Mouse (Mus musculus) kidney, adult 2 months (tissue): ENCODE measurements at regions not wholly inside any gene's neighbourhood (a gene's known extent, or its start where the extent isn't known, plus 50 kb on each side); places are given as distances from the start of the nearest gene placed in this dataset.

Source experiments
- DNase-seq: peaks from one replicate; pipeline ENCODE4 v3.0.0; 2021
- H3K27ac ChIP-seq: fragments of 200-500 bp; 2 replicates; pipeline ENCODE4 v1.5.1; 2012; ENCODE audit warnings: low read depth, low read length, control low read depth, inconsistent platforms; ENCODE audit not compliant: insufficient read depth
- H3K27me3 ChIP-seq: fragments of 200-500 bp; replicated peaks from 2 replicates; pipeline ENCODE4 v1.6.1; 2012; ENCODE audit warnings: mild to moderate bottlenecking, moderate library complexity, low read length, inconsistent platforms; ENCODE audit not compliant: control insufficient read depth, insufficient read depth
- H3K36me3 ChIP-seq: fragments of 200-500 bp; 2 replicates; pipeline ENCODE4 v1.6.1; 2012; ENCODE audit warnings: mild to moderate bottlenecking, moderate library complexity, low read length, inconsistent platforms; ENCODE audit not compliant: control insufficient read depth, insufficient read depth
- H3K4me1 ChIP-seq: fragments of 200-500 bp; 2 replicates; pipeline ENCODE4 v1.6.1; 2011; ENCODE audit warnings: low read length; ENCODE audit not compliant: control insufficient read depth, insufficient read depth
- H3K4me3 ChIP-seq: fragments of 200-500 bp; 2 replicates; pipeline ENCODE4 v1.5.1; 2011; ENCODE audit warnings: mild to moderate bottlenecking, low read depth, low read length, control low read depth; ENCODE audit not compliant: insufficient read depth
- CTCF ChIP-seq: fragments of 200-500 bp; conservative IDR thresholded peaks from 2 replicates; pipeline ENCODE4 v1.5.1; 2011; ENCODE audit warnings: low read depth, mild to moderate bottlenecking, control low read depth, low read length, moderate library complexity, mixed read lengths; ENCODE audit not compliant: insufficient read depth, insufficient read length
- POLR2A ChIP-seq: fragments of 200-500 bp; IDR thresholded peaks from one replicate; pipeline ENCODE4 v1.6.1; 2011; ENCODE audit warnings: low read depth, low read length, control low read depth
- WGBS: fragments of 180-500 bp; shearing (Covaris S2); methylation state at CpG from one replicate; pipeline ENCODE4 v1.1.7; 2018; 5-methylcytosine and 5-hydroxymethylcytosine counted together

DNA sequence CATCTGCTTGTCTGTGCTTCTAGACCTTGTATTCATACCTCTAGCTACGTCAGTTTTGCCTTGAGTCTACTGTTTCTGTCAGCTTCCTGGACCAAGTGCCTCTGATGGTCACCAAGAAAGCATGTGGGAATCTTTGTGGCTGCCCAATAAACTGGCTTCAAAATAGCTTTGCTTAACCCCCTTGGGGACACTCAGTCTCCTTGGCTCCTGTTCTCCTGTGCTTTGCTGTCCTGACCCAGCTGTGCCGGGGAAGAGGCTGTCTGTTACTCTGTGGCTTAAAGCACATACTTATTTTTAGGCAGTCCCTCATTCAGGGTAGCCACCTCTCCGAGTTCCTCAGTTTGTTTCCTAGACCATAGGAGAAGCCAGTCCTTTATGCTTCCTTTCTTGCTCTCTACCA is 79.8 kb downstream of the Calml3 start:
- 81% methylated on average over 3 of the region's 3 CpGs for WGBS
- no peak for TF ChIP-seq CTCF
- no peak for TF ChIP-seq POLR2A
- no peak overlapping the region; the same call in 1 of the 2 replicates for H3K27ac ChIP-seq

GRCm38 (mm10) chr13:3723458-3724143 is 80.5 kb downstream of the Calml3 start:
- Histone ChIP-seq H3K4me1 (no peaks in the 10 kb centered on the region), H3K36me3 (no peaks in the 10 kb centered on the region), H3K4me3 (no peak overlapping the region), H3K27me3 (no peaks in the 10 kb centered on the region), H3K27ac (no peak overlapping the region)
- WGBS, result 78% methylated on average over 5 of the region's 5 CpGs
- no peak for DNase-seq
- TF ChIP-seq CTCF (no peak), POLR2A (no peak)

More for the DNA sequence above, 79.8 kb downstream of the Calml3 start:
- no peak for DNase-seq
- Histone ChIP-seq H3K36me3 (no peaks in the 10 kb centered on the region), H3K4me3 (no peak overlapping the region), H3K4me1 (no peaks in the 10 kb centered on the region), H3K27me3 (no peaks in the 10 kb centered on the region)

- WGBS, result 88% methylated on average over 4 of the region's 4 CpGs
- no peak for DNase-seq
- H3K4me3 ChIP-seq, result no peak overlapping the region
- no peaks in the 10 kb centered on the region for H3K4me1 ChIP-seq
- no peaks in the 10 kb centered on the region for H3K36me3 ChIP-seq
- H3K27me3 ChIP-seq, result no peaks in the 10 kb centered on the region
- H3K27ac ChIP-seq, result no peak overlapping the region
- TF ChIP-seq CTCF, result no peak
These were observed 81.2 kb downstream of the Asb13 start for GRCm38 (mm10) chr13:3715019-3715418.

- no peak for TF ChIP-seq CTCF
- TF ChIP-seq POLR2A, result no peak
- H3K4me3 ChIP-seq, result no peak overlapping the region
- WGBS, result 52% methylated on average over 19 of the region's 19 CpGs
These were observed 78.8 kb downstream of the Asb13 start for GRCm38 (mm10) chr13:3712497-3713160.

GRCm38 (mm10) chr13:3712088-3712487 is 78.3 kb downstream of the Asb13 start:
- 49% methylated on average over 3 of the region's 3 CpGs for WGBS
- Histone ChIP-seq H3K4me3 (no peak overlapping the region), H3K27me3 (no peaks in the 10 kb centered on the region), H3K4me1 (peaks cover 2% of the 10 kb centered on the region; the same call in 1 of the 2 replicates), H3K27ac (no peak overlapping the region), H3K36me3 (no peaks in the 10 kb centered on the region)
- no peak for TF ChIP-seq POLR2A
- TF ChIP-seq CTCF, result no peak
- no peak for DNase-seq

More at GRCm38 (mm10) chr13:3712497-3713160, 78.8 kb downstream of the Asb13 start:
- H3K36me3 ChIP-seq, result no peaks in the 10 kb centered on the region
- DNase-seq, result no peak
- peaks cover 2% of the 10 kb centered on the region; the same call in 1 of the 2 replicates for H3K4me1 ChIP-seq
- H3K27me3 ChIP-seq, result no peaks in the 10 kb centered on the region
- H3K27ac ChIP-seq, result no peak overlapping the region

- no peak overlapping the region for H3K27ac ChIP-seq
These were observed 76.3 kb downstream of the Asb13 start for GRCm38 (mm10) chr13:3709982-3710618.

More at GRCm38 (mm10) chr13:3709982-3710618, 76.3 kb downstream of the Asb13 start:
- TF ChIP-seq CTCF (no peak), POLR2A (no peak)
- H3K36me3 ChIP-seq, result no peaks in the 10 kb centered on the region
- 65% methylated on average over 7 of the region's 7 CpGs for WGBS
- H3K27me3 ChIP-seq, result no peaks in the 10 kb centered on the region
- no peak for DNase-seq
- H3K4me1 ChIP-seq, result peaks cover 2% of the 10 kb centered on the region; the same call in 1 of the 2 replicates
- H3K4me3 ChIP-seq, result no peak overlapping the region
